ENCODE assay signal across 7 mouse cellular contexts in genomic region chr1:131981378-131982013, GRCm38 (mm10). TPM values are rescaled to one million over a fixed set of nuclear protein-coding genes. Genes with fewer than 3 reads are reported as not detected.
DNase-seq lines count a peak whose midpoint lies in the region; ATAC-seq and TF ChIP-seq lines count a peak whose summit lies in the region.

No protein-coding gene starts in this region.

- WGBS in midbrain, embryonic 11.5 days: 46% methylated on average over 12 of the region's 12 CpGs
- 60% methylated on average over 12 of the region's 12 CpGs for WGBS in spleen, adult 2 months

- ATAC-seq in midbrain, embryonic 11.5 days (ENCODE audit: low FRiP score): peak; percentile 75

- DNase-seq in adrenal gland, adult (ENCODE audit: inconsistent age in 2 of 2, low spot score in 1 of 2): peak; percentile 83 to 94
- peak; percentile 80 to 87 for DNase-seq in cerebellum, postnatal 25 days
- peak; percentile 51 to 52 for DNase-seq in gastrocnemius, adult 8-10 months (ENCODE audit: low spot score in 2 of 2)
- peak; percentile 62 for DNase-seq in kidney, adult 11 months
- peak; percentile 80 for DNase-seq in left cerebral cortex, postnatal 4 days
- DNase-seq in midbrain, embryonic 11.5 days (ENCODE audit: low spot score, missing footprints): peak; percentile 99
- DNase-seq in spleen, adult 2 months (ENCODE audit: low read depth in 1 of 2, low spot score in 2 of 2): peak; percentile 23 to 69

- H3K27me3 ChIP-seq in midbrain, embryonic 11.5 days (ENCODE audit: control insufficient read depth, insufficient read depth, low read length): no peaks in the 10 kb centered on the region
- no peaks in the 10 kb centered on the region for H3K27me3 ChIP-seq in spleen, adult 2 months (ENCODE audit: control insufficient read depth, insufficient read depth, low read length)

- peak; percentile 74; the same call in 1 of the 2 replicates for TF ChIP-seq CTCF in spleen, adult 2 months (IDR thresholded peaks at IDR 0.05; ENCODE audit: extremely low read depth, insufficient read depth, insufficient read length, insufficient replicate concordance)

- TF ChIP-seq POLR2A in spleen, adult 2 months (IDR thresholded peaks at IDR 0.05; ENCODE audit: low read depth, low read length): no peak

- no peaks in the 10 kb centered on the region for H3K9me3 ChIP-seq in midbrain, embryonic 11.5 days (ENCODE audit: control insufficient read depth, low read length)

- intact Hi-C loops in left cerebral cortex, postnatal 4 days (cut with DNase I): loop anchor here (5.0 to 10.0 kb wide), 2 partner anchors 131 to 373 kb away; no protein-coding TSS in a partner anchor

- H3K9ac ChIP-seq in midbrain, embryonic 11.5 days (ENCODE audit: low read length): no peak overlapping the region

- H3K36me3 ChIP-seq in midbrain, embryonic 11.5 days (ENCODE audit: control insufficient read depth, insufficient read depth, low read length): peaks cover 6% of the 10 kb centered on the region
- H3K36me3 ChIP-seq in spleen, adult 2 months (ENCODE audit: control insufficient read depth, insufficient read depth, low read length): no peaks in the 10 kb centered on the region

- no peak overlapping the region for H3K27ac ChIP-seq in midbrain, embryonic 11.5 days (ENCODE audit: low read depth, low read length)
- no peak overlapping the region for H3K27ac ChIP-seq in spleen, adult 2 months (ENCODE audit: insufficient read depth, low read length)

- H3K4me2 ChIP-seq in midbrain, embryonic 11.5 days: no peak overlapping the region

- H3K4me3 ChIP-seq in midbrain, embryonic 11.5 days (ENCODE audit: low read depth, low read length): no peak overlapping the region
- H3K4me3 ChIP-seq in spleen, adult 2 months (ENCODE audit: extremely low read depth, insufficient read depth, insufficient read length): no peak overlapping the region

- peaks cover 9% of the 10 kb centered on the region for H3K4me1 ChIP-seq in midbrain, embryonic 11.5 days (ENCODE audit: control insufficient read depth, insufficient read depth, low read length)
- no peaks in the 10 kb centered on the region for H3K4me1 ChIP-seq in spleen, adult 2 months (ENCODE audit: control insufficient read depth, insufficient read depth, insufficient read length)

RNA-seq across cellular contexts. Expression of gene Slc45a3, which starts 18.7 kb away (rescaled TPM):
- 1 to 10 TPM; 1.2 to 1.4 (median 1.3) TPM for total RNA-seq in gastrocnemius, adult 8-10 months (2022)
- 1 to 10 TPM in 1 of 2 experiments, under 1 TPM in 1; 0.91 to 1.3 TPM for total RNA-seq in left cerebral cortex, postnatal 4 days (2021)
- 19.5 and 20.5 TPM in 2 replicates for polyA plus RNA-seq in midbrain, embryonic 11.5 days (2014; fragmentation: Nextera tagmentation; extraction: Ambion mirVana)
- 23.9 and 28.0 TPM in 2 replicates for polyA plus RNA-seq in spleen, adult 2 months (2012; rRNA removed)

RNA-seq across cellular contexts. Expression of gene Elk4, which starts 25.9 kb away (rescaled TPM):
- 10 to 100 TPM; 80.0 to 96.0 (median 85.7) TPM for total RNA-seq in gastrocnemius, adult 8-10 months (2022)
- total RNA-seq in left cerebral cortex, postnatal 4 days (2021): 10 to 100 TPM; 53.0 to 56.1 TPM
- 17.2 and 19.5 TPM in 2 replicates for polyA plus RNA-seq in midbrain, embryonic 11.5 days (2014; fragmentation: Nextera tagmentation; extraction: Ambion mirVana)
- polyA plus RNA-seq in spleen, adult 2 months (2012; rRNA removed): 33.1 and 33.5 TPM in 2 replicates

Comparison
In these comparisons a context has a peak if more than half of its experiments do, and no peak if none do; other contexts are left out.
1. DNase-seq: peak in every context shown above with its lines; median percentile 99 in midbrain, embryonic 11.5 days; 88 in adrenal gland, adult; 84 in cerebellum, postnatal 25 days; 80 in left cerebral cortex, postnatal 4 days; 62 in kidney, adult 11 months; 52 in gastrocnemius, adult 8-10 months; 46 in spleen, adult 2 months.